Mouse (Mus musculus) megakaryocyte, embryonic 14.5 days (primary cell): ENCODE data around the gene Phf21a.

Experiments
- FLI1 ChIP-seq: IDR thresholded peaks from 2 replicates; pipeline ENCODE4 v1.6.1; 2012; ENCODE audit warnings: low read length, inconsistent platforms, mixed read lengths
- GATA1 ChIP-seq: IDR thresholded peaks from 3 replicates; pipeline ENCODE4 v1.6.1; 2012; ENCODE audit warnings: mixed read lengths, low read length, inconsistent platforms, borderline replicate concordance

- TF ChIP-seq GATA1 (no peak), FLI1 (no peak)
Measured at GRCm38 (mm10) chr2:92349589-92350425, 256.9 kb downstream of the Phf21a start.
